Mouse (Mus musculus) forebrain, embryonic 16.5 days (tissue): ENCODE measurements around the gene Entpd1. TPM values are rescaled to one million over a fixed set of nuclear protein-coding genes. Genes with fewer than 3 reads are reported as not detected.

Experiments
- ATAC-seq: fragments of 200-750 bp; cut with Nextera tagmentation; 2 replicates; pipeline ENCODE4 v1.8.0; 2017; ENCODE audit warnings: mild to moderate bottlenecking, moderate library complexity
- H3K27ac ChIP-seq: fragments of 300-500 bp; sonication (generic); 2 replicates; pipeline ENCODE4 v1.5.1; 2014; ENCODE audit warnings: low read length, control low read depth
- H3K27me3 ChIP-seq: fragments of 300-500 bp; sonication (generic); replicated peaks from 2 replicates; pipeline ENCODE4 v1.6.1; 2014; ENCODE audit warnings: low read length; ENCODE audit not compliant: control insufficient read depth, insufficient read depth
- H3K36me3 ChIP-seq: fragments of 300-500 bp; sonication (generic); 2 replicates; pipeline ENCODE4 v1.6.1; 2014; ENCODE audit not compliant: control insufficient read depth, insufficient read depth
- H3K4me1 ChIP-seq: fragments of 300-500 bp; sonication (generic); replicated peaks from 2 replicates; pipeline ENCODE4 v1.6.1; 2014; ENCODE audit warnings: low read length; ENCODE audit not compliant: control insufficient read depth, insufficient read depth
- H3K4me2 ChIP-seq: fragments of 300-500 bp; sonication (generic); 2 replicates; pipeline ENCODE4 v1.6.1; 2014; ENCODE audit warnings: mild to moderate bottlenecking, low read length, control low read depth
- H3K4me3 ChIP-seq: fragments of 300-500 bp; sonication (generic); replicated peaks from 2 replicates; pipeline ENCODE4 v1.5.1; 2014; ENCODE audit warnings: mild to moderate bottlenecking, low read length, control low read depth
- H3K9ac ChIP-seq: fragments of 300-500 bp; sonication (generic); replicated peaks from 2 replicates; pipeline ENCODE4 v1.6.1; 2014; ENCODE audit warnings: low read depth, low read length, control low read depth
- H3K9me3 ChIP-seq: fragments of 300-500 bp; sonication (generic); 2 replicates; pipeline ENCODE4 v1.6.1; 2016; ENCODE audit warnings: low read length; ENCODE audit not compliant: control insufficient read depth
- WGBS: fragments of 180-500 bp; shearing (Covaris S2); extraction: QIAGEN DNeasy Blood & Tissue Kit; methylation state at CpG from one replicate; pipeline ENCODE4 v1.1.7; 2014; 5-methylcytosine and 5-hydroxymethylcytosine counted together
- polyA plus RNA-seq: library from polyadenylated mRNA; unstranded; fragments of >200 nt; fragmentation: Nextera tagmentation; extraction: Ambion mirVana; gene quantifications from 2 replicates; pipeline ENCODE4 v1.2.1, GENCODE M21; 2015

Gene Entpd1
- polyA plus RNA-seq, 1 experiment from 2014 or later, result 7.8 TPM

GRCm38 (mm10) chr19:40637091-40637490 is 24.9 kb downstream of the Entpd1 start:
- Histone ChIP-seq H3K4me2 (no peak overlapping the region), H3K27ac (no peak overlapping the region), H3K4me3 (no peak overlapping the region), H3K4me1 (no peaks in the 10 kb centered on the region), H3K9ac (no peak overlapping the region), H3K9me3 (no peaks in the 10 kb centered on the region), H3K36me3 (no peaks in the 10 kb centered on the region), H3K27me3 (no peaks in the 10 kb centered on the region)
- no peak for ATAC-seq
- 72% methylated on average over 4 of the region's 4 CpGs for WGBS

DNA sequence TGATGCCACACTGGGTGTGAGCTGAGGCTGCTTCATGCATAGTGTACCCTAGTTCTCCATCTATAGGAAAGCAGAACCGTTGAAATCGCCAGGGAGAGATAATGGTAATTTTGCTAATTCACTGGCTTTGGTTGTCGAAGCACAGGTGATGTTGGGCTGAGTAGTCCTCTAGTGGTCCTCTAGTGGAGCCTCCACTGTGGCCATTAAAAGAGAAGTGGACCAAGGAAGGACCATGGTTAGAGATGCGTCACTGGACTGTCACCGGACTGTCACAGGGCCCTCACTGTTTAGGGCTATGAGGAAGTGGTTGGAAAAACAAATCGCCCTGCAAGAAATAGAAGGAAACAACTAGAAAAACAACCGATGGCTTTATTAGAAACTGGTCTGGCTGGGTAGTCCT is 25.4 kb downstream of the Entpd1 start:
- Histone ChIP-seq H3K4me1 (no peaks in the 10 kb centered on the region), H3K4me2 (no peak overlapping the region), H3K9ac (no peak overlapping the region), H3K9me3 (no peaks in the 10 kb centered on the region), H3K4me3 (no peak overlapping the region), H3K36me3 (no peaks in the 10 kb centered on the region), H3K27ac (no peak overlapping the region), H3K27me3 (no peaks in the 10 kb centered on the region)
- WGBS, result 89% methylated on average over 7 of the region's 7 CpGs
- no peak for ATAC-seq

DNA sequence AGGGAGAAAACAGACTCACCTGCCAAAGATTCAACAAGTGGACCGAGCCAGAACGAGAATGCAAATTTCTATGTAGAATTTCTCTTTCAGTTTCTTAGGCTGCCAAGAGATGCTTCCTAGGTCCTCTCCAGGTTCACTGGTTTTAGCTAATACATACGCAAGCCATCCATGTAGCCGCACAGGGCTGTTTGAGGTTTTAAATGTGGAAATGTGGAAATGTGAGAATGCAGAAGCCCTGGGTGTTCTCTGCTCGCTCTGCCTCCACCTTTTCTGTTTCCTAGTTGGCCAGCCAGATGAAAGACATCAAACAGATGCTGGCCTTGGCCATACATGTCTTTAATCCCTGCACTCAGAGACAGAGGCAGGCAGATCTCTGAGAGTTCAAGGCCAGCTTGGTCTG is 26.4 kb downstream of the Entpd1 start:
- Histone ChIP-seq H3K4me3 (no peak overlapping the region), H3K27me3 (no peaks in the 10 kb centered on the region), H3K9me3 (no peaks in the 10 kb centered on the region), H3K4me1 (no peaks in the 10 kb centered on the region), H3K4me2 (no peak overlapping the region), H3K36me3 (no peaks in the 10 kb centered on the region), H3K27ac (no peak overlapping the region), H3K9ac (no peak overlapping the region)
- no peak for ATAC-seq
- WGBS, result 93% methylated on average over 5 of the region's 5 CpGs

- H3K4me3 ChIP-seq, result no peak overlapping the region
- no peaks in the 10 kb centered on the region for H3K36me3 ChIP-seq
- ATAC-seq, result no peak
- no peak overlapping the region for H3K4me2 ChIP-seq
- WGBS, result 84% methylated on average over 11 of the region's 11 CpGs
- no peaks in the 10 kb centered on the region for H3K27me3 ChIP-seq
- H3K4me1 ChIP-seq, result no peaks in the 10 kb centered on the region
- H3K27ac ChIP-seq, result no peak overlapping the region
- H3K9ac ChIP-seq, result no peak overlapping the region
- H3K9me3 ChIP-seq, result no peaks in the 10 kb centered on the region
These were observed 27.7 kb downstream of the Entpd1 start for GRCm38 (mm10) chr19:40639729-40640304.

DNA sequence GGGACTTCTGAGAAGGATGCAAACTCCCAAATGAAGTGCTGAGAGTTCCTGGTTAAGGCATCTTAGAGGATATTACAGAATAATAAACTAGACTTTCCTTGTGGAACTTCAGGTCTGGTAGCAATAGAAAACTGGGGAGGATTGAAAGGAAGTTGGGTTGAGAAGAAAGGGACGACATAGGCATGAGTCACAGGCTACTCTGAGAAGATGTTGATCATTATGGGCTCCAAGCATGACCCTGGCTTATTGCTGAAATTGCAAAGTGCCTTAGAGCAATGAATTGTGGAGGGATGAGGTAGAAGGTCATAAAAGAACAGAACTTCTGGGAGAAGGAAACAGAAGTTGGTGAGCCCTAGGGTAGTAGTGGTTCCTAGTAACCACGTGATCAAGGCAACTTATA is 28.6 kb downstream of the Entpd1 start:
- H3K4me1 ChIP-seq, result no peaks in the 10 kb centered on the region
- no peaks in the 10 kb centered on the region for H3K9me3 ChIP-seq
- no peak overlapping the region for H3K9ac ChIP-seq
- H3K4me2 ChIP-seq, result no peak overlapping the region
- no peak for ATAC-seq
- WGBS, result 93% methylated on average over 2 of the region's 2 CpGs
- H3K4me3 ChIP-seq, result no peak overlapping the region
- no peaks in the 10 kb centered on the region for H3K27me3 ChIP-seq
- no peaks in the 10 kb centered on the region for H3K36me3 ChIP-seq
- no peak overlapping the region for H3K27ac ChIP-seq

- no peak overlapping the region for H3K27ac ChIP-seq
- no peaks in the 10 kb centered on the region for H3K27me3 ChIP-seq
- no peaks in the 10 kb centered on the region for H3K9me3 ChIP-seq
- no peak overlapping the region for H3K9ac ChIP-seq
- no peak overlapping the region for H3K4me2 ChIP-seq
- no peak for ATAC-seq
- no peaks in the 10 kb centered on the region for H3K36me3 ChIP-seq
- H3K4me3 ChIP-seq, result no peak overlapping the region
- H3K4me1 ChIP-seq, result no peaks in the 10 kb centered on the region
- 91% methylated on average over 1 of the region's 1 CpGs for WGBS
These were observed 31.7 kb downstream of the Entpd1 start for GRCm38 (mm10) chr19:40643846-40644245.

DNA sequence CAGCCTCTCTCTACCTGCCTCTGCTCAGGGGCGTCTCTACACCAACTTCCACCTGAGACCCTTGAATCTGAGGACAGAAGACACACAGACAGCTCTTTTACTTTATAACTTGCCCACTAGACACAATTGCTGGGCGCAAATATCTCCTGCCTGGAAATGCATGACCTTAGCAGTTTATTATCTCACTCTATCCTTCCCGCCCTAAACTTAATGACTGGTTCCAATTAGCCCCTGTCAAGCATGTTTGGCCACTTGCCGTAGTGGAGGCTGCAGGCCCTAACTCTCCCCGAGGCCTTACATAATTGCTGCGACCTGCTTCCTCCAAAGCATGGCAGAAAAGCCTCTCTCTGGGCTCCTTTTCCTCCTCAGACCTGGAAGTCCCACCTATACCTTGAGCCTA is 34.2 kb downstream of the Entpd1 start:
- no peak for ATAC-seq
- H3K4me2 ChIP-seq, result no peak overlapping the region
- H3K4me3 ChIP-seq, result no peak overlapping the region
- no peaks in the 10 kb centered on the region for H3K27me3 ChIP-seq
- H3K36me3 ChIP-seq, result no peaks in the 10 kb centered on the region
- H3K4me1 ChIP-seq, result no peaks in the 10 kb centered on the region
- H3K27ac ChIP-seq, result no peak overlapping the region
- 67% methylated on average over 6 of the region's 6 CpGs for WGBS
- no peaks in the 10 kb centered on the region for H3K9me3 ChIP-seq
- H3K9ac ChIP-seq, result no peak overlapping the region

DNA sequence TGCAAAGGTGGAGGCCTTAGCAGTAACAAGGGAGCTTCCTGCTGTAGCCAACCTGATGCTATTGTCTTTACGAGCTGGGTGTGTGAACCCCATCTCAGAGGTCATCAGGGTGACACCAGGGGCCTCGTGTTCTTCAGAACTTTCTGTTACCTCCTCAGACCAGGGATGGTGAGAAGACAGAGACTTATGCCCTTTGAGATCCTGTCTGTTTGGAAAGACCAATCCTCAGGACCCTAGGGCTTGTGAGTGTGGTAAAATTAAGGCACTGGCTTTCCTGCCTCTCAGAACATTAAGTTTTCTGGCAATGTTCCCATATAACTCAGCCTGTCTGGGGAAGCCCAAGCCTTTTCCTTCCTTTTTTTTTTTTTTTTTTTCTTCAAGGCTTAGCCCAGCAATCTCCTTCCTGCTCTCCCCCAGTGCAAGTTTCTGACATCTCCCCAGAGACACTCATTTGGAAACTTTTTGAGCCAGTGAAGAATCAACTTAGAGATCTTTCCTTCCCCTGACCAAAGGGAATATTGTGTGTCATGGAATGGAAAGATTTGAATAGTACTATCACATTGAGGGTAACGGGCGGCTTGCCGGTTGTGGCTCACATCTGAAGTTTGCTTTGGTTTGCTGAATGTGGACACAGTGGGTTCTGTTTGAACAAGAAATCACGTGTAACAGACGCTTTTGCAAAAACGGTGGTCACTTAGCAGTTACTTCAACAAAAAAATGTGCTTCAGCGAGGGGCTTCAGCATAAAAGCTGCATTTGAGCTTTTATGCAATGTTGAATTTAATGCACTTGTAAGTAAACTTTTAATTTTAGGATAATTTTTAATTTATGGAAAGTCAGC is 35.4 kb downstream of the Entpd1 start:
- Histone ChIP-seq H3K9ac (no peak overlapping the region), H3K27ac (no peak overlapping the region), H3K27me3 (no peaks in the 10 kb centered on the region), H3K9me3 (no peaks in the 10 kb centered on the region), H3K4me1 (no peaks in the 10 kb centered on the region), H3K4me2 (no peak overlapping the region), H3K4me3 (no peak overlapping the region), H3K36me3 (no peaks in the 10 kb centered on the region)
- ATAC-seq, result no peak
- 69% methylated on average over 9 of the region's 9 CpGs for WGBS

DNA sequence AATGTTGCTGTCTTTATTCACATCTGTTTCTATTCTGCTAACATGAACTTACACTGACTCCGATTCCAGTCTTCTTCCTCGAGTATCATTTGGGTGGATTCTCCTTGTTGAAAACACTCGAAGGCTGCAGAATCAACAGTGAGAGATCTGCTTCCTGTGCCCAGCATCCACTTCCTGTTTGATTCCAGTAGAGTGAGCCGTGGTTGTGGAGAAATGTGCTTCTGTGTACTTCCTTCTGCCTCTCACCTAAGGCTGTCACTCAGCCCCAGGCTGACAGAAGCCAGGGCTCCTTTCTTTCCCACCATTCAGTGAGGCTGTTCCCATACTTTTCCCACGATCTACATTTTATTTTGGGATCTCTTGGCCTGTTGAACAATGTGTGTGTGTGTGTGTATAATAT is 37.9 kb downstream of the Entpd1 start:
- H3K4me1 ChIP-seq, result no peaks in the 10 kb centered on the region
- 84% methylated on average over 5 of the region's 5 CpGs for WGBS
- no peak overlapping the region for H3K9ac ChIP-seq
- no peak overlapping the region for H3K4me2 ChIP-seq
- no peaks in the 10 kb centered on the region for H3K36me3 ChIP-seq
- no peak overlapping the region for H3K4me3 ChIP-seq
- H3K27ac ChIP-seq, result no peak overlapping the region
- no peaks in the 10 kb centered on the region for H3K27me3 ChIP-seq
- no peaks in the 10 kb centered on the region for H3K9me3 ChIP-seq
- no peak for ATAC-seq
